Mouse (Mus musculus): ENCODE data around the gene Pecam1.

DNA sequence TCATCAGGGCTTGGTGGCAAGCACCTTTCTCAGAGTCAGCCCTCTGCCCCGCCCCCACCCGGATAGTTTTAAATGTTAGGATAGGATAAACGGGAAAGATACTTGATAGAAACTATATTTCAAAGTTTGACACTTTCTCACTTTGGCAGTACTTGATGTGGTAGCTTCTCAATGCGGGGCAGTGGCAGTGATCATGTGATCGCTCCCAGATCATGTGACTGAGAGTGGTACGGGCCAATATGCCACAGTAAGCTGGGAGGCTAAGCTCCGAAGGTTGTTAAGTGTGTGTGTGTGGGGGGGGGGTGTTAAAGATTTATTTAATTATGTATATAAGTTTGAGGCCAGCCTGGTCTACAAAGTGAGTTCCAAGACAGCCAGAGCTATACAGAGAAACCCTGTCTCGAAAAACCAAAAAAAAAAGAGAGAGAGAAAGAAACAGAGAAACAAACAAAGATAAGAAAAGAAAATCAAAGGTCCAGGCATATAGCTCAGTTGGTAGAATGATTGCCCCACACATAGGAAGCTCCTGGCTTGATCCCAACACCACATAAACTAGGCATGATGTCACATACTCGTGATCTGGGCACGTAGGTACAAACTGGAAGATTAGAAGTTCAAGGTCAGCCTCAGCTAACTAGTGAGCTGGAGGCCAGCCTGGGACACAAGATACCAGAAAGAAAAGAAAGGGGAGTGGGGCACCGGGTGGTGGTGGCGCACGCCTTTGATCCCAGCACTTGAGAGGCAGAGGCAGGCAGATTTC lies 132.4 kb downstream of the Pecam1 start:
- TF ChIP-seq POLR2A (IDR thresholded peaks at IDR 0.05; ENCODE audit: insufficient read depth, low read depth, low read length) (no peak), CTCF (IDR thresholded peaks at IDR 0.05; ENCODE audit: insufficient read depth, low read depth, low read length) (no peak)

Data from olfactory bulb, adult 2 months (tissue).